Mouse (Mus musculus) kidney, adult 9 months (tissue): ENCODE measurements around the gene Plbd2.
A peak's percentile ranks its signal among the peaks of the same experiment; 100 is the strongest.

Experiments
- DNase-seq: peaks from one replicate; pipeline ENCODE4 v3.0.0; 2022

The Plbd2 gene

DNA sequence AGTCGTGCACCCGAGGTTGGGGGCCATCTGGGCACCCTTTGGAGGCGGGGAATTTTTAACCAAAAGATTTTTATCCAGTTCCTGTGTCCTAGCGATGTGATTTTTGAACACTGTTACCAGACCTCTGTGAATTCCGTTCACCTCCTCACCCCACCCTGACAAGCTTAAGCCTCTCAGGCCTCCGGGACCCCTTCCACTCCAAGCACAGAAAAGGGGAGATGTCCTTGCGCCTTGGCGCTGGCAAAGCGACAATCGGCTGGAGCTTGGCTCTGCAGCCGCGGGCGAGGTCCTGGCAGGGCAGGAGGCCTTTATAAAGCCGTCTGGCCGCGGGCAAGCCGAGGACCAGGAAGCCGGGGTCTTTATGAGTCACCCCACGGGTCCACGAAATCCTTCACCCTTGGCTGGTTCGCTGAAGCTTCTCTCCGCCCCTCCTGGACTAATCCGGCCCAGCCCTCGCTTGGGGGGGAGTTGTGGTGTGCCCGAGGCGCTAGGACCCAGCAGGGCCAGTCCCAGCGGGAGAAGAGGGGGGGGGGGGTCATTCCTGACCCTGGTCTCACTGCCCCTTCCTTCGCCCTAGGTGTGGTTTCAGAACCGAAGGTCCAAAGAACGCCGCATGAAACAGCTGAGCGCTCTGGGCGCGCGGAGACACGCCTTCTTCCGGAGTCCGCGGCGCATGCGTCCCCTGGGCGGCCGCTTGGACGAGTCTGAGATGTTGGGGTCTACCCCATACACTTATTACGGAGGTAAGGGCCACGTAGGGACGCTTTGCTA, 67.5 kb downstream of the Plbd2 start:
- peak; percentile 43 for DNase-seq

DNA sequence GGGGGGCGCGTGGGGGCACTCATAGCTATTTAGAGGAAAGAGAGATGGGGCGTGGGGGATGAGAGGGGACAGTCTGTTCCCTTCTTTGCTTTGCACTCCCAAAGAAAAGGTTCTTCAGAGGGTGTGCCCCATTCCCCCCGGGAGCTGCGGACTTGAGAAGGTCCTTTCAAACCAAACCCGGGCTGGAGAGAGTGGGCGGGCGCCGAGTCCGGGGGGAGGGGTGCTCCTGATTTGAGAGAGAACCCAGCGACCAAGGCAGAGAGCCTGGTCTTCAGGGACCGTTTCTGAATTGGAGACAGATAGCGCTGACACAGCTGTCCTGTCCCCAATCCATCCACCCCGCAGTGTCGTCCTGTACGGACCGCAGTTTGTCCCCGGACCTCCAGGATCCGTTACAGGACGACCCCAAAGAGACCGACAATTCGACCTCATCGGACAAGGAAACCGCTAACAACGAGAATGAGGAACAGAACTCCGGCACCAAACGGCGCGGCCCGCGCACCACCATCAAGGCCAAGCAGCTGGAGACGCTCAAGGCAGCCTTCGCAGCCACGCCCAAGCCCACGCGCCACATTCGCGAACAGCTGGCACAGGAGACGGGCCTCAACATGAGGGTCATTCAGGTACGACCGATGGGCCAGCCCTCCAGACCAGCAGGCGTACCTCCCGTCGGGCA, 68.3 kb downstream of the Plbd2 start:
- DNase-seq = no peak

DNA sequence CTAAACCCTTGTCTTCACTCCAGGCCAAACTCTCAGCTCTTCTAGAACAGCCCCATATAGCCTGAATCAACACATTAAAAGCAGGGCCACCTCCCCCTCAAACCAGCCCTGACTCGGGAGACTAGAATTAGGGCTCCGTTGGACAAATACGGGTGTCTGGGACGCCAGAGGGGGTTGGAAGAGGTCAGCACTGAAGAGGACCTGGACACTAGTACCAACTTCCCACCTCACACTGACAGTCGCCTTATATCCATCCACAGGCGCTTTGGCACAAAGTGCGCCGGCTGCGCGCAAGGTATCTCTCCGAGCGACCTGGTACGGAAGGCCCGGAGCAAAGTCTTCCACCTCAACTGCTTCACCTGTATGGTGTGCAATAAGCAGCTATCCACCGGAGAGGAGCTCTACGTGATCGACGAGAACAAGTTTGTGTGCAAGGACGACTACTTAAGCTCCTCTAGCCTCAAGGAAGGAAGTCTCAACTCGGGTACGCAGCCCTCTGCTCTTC, 69.1 kb downstream of the Plbd2 start:
- no peak for DNase-seq
